Mouse (Mus musculus) hindbrain, embryonic 12.5 days (tissue): ENCODE data around the gene Qpct. TPM values are rescaled to one million over a fixed set of nuclear protein-coding genes. Genes with fewer than 3 reads are reported as not detected.

Experiments used
- ATAC-seq: fragments of 200-750 bp; cut with Nextera tagmentation; 2 replicates; pipeline ENCODE4 v1.8.0; 2017; ENCODE audit warnings: moderate TSS enrichment; ENCODE audit not compliant: low FRiP score
- H3K27ac ChIP-seq: fragments of 300-500 bp; sonication (generic); 2 replicates; pipeline ENCODE4 v1.5.1; 2016; ENCODE audit warnings: mild to moderate bottlenecking
- H3K27me3 ChIP-seq: fragments of 300-500 bp; sonication (generic); 2 replicates; pipeline ENCODE4 v1.6.1; 2016; ENCODE audit warnings: mild to moderate bottlenecking
- H3K36me3 ChIP-seq: fragments of 300-500 bp; sonication (generic); 2 replicates; pipeline ENCODE4 v1.6.1; 2016; ENCODE audit warnings: mild to moderate bottlenecking
- H3K4me1 ChIP-seq: fragments of 300-500 bp; sonication (generic); 2 replicates; pipeline ENCODE4 v1.6.1; 2016
- H3K4me2 ChIP-seq: fragments of 300-500 bp; sonication (generic); replicated peaks from 2 replicates; pipeline ENCODE4 v1.6.1; 2016; ENCODE audit warnings: mild to moderate bottlenecking
- H3K4me3 ChIP-seq: fragments of 300-500 bp; sonication (generic); 2 replicates; pipeline ENCODE4 v1.5.1; 2016; ENCODE audit warnings: mild to moderate bottlenecking
- H3K9ac ChIP-seq: fragments of 300-500 bp; sonication (generic); 2 replicates; pipeline ENCODE4 v1.6.1; 2016; ENCODE audit warnings: mild to moderate bottlenecking, moderate library complexity
- H3K9me3 ChIP-seq: fragments of 300-500 bp; sonication (generic); replicated peaks from 2 replicates; pipeline ENCODE4 v1.6.1; 2016; ENCODE audit warnings: mild to moderate bottlenecking
- WGBS: fragments of 180-500 bp; shearing (Covaris S2); methylation state at CpG from one replicate; pipeline ENCODE4 v1.1.7; 2016; 5-methylcytosine and 5-hydroxymethylcytosine counted together
- polyA plus RNA-seq: library from polyadenylated mRNA; unstranded; fragments of >200 nt; fragmentation: Nextera tagmentation; extraction: Ambion mirVana; gene quantifications from 2 replicates; pipeline ENCODE4 v1.2.1, GENCODE M21; 2016

Gene Qpct
- polyA plus RNA-seq, 1 experiment from 2014 or later, result 10.6 TPM

GRCm38 (mm10) chr17:79135826-79136225 lies 84.1 kb downstream of the Qpct start:
- no peak for ATAC-seq

GRCm38 (mm10) chr17:79136401-79136800 lies 84.7 kb downstream of the Qpct start:
- Histone ChIP-seq H3K36me3 (no peaks in the 10 kb centered on the region), H3K4me3 (no peak overlapping the region), H3K9ac (no peak overlapping the region), H3K27me3 (no peaks in the 10 kb centered on the region), H3K4me2 (no peak overlapping the region), H3K27ac (no peak overlapping the region), H3K9me3 (no peaks in the 10 kb centered on the region), H3K4me1 (no peaks in the 10 kb centered on the region)
- no peak for ATAC-seq
- WGBS, result 86% methylated on average over 2 of the region's 2 CpGs

More at GRCm38 (mm10) chr17:79135826-79136225, 84.1 kb downstream of the Qpct start:
- Histone ChIP-seq H3K27me3 (no peaks in the 10 kb centered on the region), H3K4me2 (no peak overlapping the region), H3K9me3 (no peaks in the 10 kb centered on the region), H3K27ac (no peak overlapping the region), H3K9ac (no peak overlapping the region), H3K36me3 (no peaks in the 10 kb centered on the region), H3K4me3 (no peak overlapping the region), H3K4me1 (no peaks in the 10 kb centered on the region)
- WGBS, result 93% methylated on average over 6 of the region's 6 CpGs

Other genes with a start within 250 kb of the Qpct start
- gene Heatr5b, start 216.5 kb upstream of the Qpct start, polyA plus RNA-seq, result 24.8 and 25.5 TPM in 2 replicates
- gene Gpatch11, start 216.3 kb upstream of the Qpct start, polyA plus RNA-seq, result 45.1 and 54.9 TPM in 2 replicates
- gene Eif2ak2, start 169.3 kb upstream of the Qpct start, polyA plus RNA-seq, result 7.7 and 11.1 TPM in 2 replicates
- 0.10 and 0.21 TPM in 2 replicates for gene Sult6b1, start 144.9 kb upstream of the Qpct start, polyA plus RNA-seq
- 102 and 111 TPM in 2 replicates for gene Cebpzos, start 135.4 kb upstream of the Qpct start, polyA plus RNA-seq
- gene Cebpz, start 114.8 kb upstream of the Qpct start, polyA plus RNA-seq, result 65.6 and 67.2 TPM in 2 replicates
- 58.2 and 58.9 TPM in 2 replicates for gene Ndufaf7, start 114.8 kb upstream of the Qpct start, polyA plus RNA-seq
- 46.1 and 46.5 TPM in 2 replicates for gene Prkd3, start 31.1 kb upstream of the Qpct start, polyA plus RNA-seq